Mouse (Mus musculus) CD4-positive, CD25-positive, alpha-beta regulatory T cell, adult 2 months (primary cell): Measurements from ENCODE around the gene Gm10309.

Source experiments
- DNase-seq: peaks from one replicate; pipeline ENCODE4 v3.0.0-alpha.2; 2012; ENCODE audit warnings: low read depth, low spot score

Gm10309 gene

GRCm38 (mm10) chr17:86476674-86477073 is 28.4 kb downstream of the Gm10309 start:
- no peak for DNase-seq

GRCm38 (mm10) chr17:86471684-86472083 is 33.3 kb downstream of the Gm10309 start:
- DNase-seq, result peak; percentile 79

GRCm38 (mm10) chr17:86470160-86470559 is 34.9 kb downstream of the Gm10309 start:
- DNase-seq, result no peak

GRCm38 (mm10) chr17:86467967-86468366 is 37.1 kb downstream of the Gm10309 start:
- DNase-seq, result no peak

- no peak for DNase-seq
Measured at GRCm38 (mm10) chr17:86467291-86467898, 37.6 kb downstream of the Gm10309 start.

- no peak for DNase-seq
Measured at GRCm38 (mm10) chr17:86466871-86467270, 38.2 kb downstream of the Gm10309 start.

GRCm38 (mm10) chr17:86466412-86466811 is 38.6 kb downstream of the Gm10309 start:
- DNase-seq, result no peak

- DNase-seq, result no peak
Measured at GRCm38 (mm10) chr17:86465865-86466264, 39.2 kb downstream of the Gm10309 start.

- DNase-seq, result no peak
Measured at GRCm38 (mm10) chr17:86464689-86465363, 40.2 kb downstream of the Gm10309 start.

GRCm38 (mm10) chr17:86464197-86464596 is 40.8 kb downstream of the Gm10309 start:
- DNase-seq, result no peak

GRCm38 (mm10) chr17:86463369-86463768 is 41.7 kb downstream of the Gm10309 start:
- DNase-seq, result no peak

GRCm38 (mm10) chr17:86460645-86461430 is 44.2 kb downstream of the Gm10309 start:
- DNase-seq, result no peak

GRCm38 (mm10) chr17:86458302-86458980 is 46.6 kb downstream of the Gm10309 start:
- peak; percentile 16 for DNase-seq

GRCm38 (mm10) chr17:86456512-86456911 is 48.5 kb downstream of the Gm10309 start:
- no peak for DNase-seq

GRCm38 (mm10) chr17:86454351-86454706 is 50.7 kb downstream of the Gm10309 start:
- no peak for DNase-seq

GRCm38 (mm10) chr17:86453673-86454350 is 51.2 kb downstream of the Gm10309 start:
- no peak for DNase-seq

GRCm38 (mm10) chr17:86452934-86453333 is 52.1 kb downstream of the Gm10309 start:
- no peak for DNase-seq
